Mouse (Mus musculus) spleen, adult 12 weeks (tissue): ENCODE results near the gene BC107364.
"Not testable (repeated sequence)": the region's sequence is repeated elsewhere in the genome, so short reads cannot be mapped to it uniquely, and the experiment has no call there.

Source experiments
- DNase-seq: peaks from one replicate; pipeline ENCODE4 v3.0.0; 2022; ENCODE audit warnings: low spot score

BC107364 gene

DNA sequence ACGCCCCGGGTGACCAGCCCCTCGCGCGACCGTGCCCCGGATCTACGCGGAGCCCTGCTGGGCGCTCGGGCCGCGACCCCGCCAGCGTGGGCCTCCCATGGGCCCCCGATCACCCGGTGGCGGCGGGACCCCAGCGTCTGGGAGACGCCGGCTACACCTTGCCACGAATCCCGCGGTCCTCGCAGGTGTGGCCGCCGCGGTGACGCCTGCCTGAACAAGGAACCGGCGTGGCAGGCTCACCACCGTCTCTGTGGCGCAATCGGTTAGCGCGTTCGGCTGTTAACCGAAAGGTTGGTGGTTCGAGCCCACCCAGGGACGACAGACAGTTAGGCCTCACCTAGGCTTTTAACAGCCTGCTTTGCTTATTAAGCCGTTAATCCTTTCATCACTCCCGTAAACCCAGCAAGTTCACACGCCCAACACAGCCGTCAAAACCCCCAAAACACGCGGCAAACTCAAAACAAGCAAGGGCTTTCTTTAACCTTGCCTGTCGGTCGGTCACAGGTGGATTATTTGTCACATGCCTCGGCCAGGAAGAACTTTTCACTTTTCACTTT is 847 bp downstream of the BC107364 start:
- DNase-seq, result not testable (repeated sequence)

DNA sequence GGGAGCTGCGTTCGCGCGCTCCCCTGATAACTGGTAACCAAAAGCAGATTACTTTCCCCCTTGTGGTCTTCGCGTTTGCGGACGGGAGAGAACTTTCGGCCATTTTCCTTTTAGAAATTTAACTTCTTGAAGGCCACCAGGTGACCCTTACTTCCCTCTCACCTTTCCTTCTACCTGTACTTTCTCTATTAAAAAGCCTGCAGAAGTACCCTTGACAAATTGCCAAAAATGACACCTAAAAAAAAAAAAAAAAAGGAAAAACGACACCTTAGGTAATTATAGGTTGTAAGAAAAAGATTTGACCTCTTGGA is 1.6 kb downstream of the BC107364 start:
- not testable (repeated sequence) for DNase-seq

DNA sequence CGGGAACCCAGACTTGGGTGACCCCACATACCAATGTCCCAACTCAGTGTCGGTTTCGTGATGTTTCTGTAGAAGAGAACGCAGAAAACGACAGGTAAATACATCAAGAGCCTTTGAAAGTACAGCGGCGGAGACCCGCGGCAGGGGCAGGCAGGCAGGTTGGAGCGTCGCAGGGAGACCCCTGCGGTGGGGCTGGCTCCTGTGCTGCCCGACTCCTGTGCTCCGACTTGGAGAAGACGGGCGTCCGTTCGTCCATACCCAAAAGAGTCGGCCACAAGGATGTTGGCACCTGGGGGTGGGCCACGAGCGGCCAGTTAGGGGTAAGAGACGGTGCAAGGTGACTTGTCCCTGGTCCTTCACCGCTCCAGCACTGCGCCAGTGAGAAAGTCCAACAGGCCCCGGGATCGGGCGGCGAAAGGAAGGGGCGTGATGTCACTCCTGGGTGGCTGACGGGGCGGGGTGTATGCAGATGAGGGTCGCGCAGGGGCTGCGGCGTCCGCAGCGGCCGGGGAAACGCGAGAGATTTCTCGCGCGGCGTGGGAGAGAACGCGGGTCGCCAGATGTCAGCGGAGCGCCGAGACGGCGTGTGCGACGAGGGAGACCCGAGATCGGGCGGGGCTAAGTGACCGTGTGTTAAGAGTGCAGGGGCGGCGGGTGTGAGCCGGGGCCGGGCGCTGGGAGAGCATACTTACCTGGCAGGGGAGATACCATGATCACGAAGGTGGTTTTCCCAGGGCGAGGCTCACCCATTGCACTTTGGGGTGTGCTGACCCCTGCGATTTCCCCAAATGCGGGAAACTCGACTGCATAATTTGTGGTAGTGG is 2.1 kb downstream of the BC107364 start:
- DNase-seq, result not testable (repeated sequence)

DNA sequence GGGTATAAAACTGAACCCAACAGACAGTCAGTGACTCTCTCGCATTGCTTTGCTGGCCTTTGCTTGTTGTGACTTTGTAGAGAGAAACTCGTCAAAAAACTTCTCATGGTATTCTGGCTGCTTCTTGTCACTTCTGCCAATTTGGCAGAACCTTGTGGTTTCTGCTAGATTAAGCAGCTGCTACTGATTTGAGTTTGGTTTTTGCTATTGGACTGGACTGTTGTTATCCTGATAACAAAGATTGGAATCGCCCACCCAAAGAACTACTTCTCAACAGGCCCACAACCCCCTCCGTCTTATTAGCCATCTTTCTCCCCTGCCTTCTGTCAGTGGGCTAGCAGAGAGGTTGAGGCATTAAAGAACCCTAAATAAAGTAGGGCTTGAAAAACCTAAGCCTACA is 6.7 kb downstream of the BC107364 start:
- no peak for DNase-seq

DNA sequence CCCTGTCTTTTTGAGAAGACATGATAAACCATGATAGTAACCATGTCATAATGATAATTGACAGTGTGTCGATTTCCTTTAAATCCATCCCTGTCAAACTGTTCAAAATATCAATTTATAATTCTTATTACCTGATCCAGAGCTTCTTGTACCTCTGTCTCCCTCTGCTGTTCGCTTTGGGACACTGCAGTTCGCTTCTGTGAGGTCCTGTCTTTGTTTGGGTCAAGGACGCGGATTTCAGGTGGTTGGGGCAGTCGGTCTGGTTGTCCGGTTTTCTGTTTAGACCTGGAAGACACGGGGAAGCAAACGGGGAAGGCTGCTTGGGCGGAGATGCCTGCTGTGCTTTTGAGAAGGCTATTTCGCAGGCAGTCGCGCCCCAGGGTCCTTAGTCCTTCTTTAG is 11.5 kb downstream of the BC107364 start:
- peak; percentile 52 for DNase-seq

DNA sequence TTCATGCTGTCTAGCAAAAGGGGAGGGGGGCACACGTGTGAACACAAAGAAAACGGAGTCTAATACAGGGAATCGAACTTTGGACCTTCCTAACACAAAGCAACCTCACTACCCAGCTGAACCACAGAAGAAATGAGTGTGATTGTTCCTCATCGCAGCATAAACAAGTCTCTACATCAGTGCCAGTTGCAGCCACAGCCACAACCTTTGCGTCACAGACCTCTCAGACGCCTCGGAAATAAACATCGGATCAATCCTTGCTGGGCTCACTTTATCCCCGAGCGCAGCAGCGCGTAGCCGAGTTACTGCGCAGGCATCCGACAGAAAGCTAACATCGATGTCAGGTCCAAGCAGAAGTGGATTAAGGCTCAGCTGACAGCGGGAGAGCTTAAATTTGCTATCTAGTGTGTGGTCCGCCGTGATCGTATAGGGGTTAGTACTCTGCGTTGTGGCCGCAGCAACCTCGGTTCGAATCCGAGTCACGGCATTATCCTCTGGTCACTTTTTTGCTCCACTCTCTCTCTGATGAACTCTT is 16.5 kb downstream of the BC107364 start:
- DNase-seq, result peak; percentile 20

DNA sequence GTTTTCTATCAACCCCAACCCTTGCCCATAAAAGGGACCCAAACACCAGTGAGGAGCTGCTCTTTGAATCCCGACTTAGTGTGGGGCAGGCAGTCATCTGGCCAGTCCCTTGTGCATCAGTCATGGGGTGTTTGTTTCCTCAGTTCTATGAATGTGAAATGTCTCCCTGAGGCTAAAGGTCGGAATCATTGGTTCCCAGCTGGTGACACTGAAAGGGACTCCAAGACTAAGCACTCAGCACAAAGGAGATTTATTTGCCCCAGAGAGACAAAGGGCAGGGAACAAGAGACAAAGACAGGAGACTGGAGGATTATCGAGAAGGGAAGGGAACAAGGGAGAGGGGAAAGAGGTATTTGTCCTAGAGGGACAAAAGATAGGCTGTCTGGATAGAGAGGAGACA is 19.9 kb downstream of the BC107364 start:
- no peak for DNase-seq

DNA sequence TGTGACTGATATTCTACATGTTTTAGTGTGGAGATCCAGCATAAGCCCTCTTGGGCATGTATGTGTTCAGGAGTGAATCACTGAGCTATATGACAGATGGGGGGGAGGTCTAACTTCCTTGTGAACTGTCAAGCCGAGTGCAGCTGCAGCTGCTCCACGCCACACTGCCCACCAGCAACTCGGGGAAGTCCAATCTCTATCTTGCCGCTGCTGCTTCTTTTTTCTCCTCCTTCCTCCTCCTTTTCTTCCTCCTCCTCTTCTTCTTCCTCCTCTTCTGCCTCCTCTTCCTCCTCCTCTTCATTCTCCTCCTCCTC is 22.3 kb downstream of the BC107364 start:
- DNase-seq, result no peak

DNA sequence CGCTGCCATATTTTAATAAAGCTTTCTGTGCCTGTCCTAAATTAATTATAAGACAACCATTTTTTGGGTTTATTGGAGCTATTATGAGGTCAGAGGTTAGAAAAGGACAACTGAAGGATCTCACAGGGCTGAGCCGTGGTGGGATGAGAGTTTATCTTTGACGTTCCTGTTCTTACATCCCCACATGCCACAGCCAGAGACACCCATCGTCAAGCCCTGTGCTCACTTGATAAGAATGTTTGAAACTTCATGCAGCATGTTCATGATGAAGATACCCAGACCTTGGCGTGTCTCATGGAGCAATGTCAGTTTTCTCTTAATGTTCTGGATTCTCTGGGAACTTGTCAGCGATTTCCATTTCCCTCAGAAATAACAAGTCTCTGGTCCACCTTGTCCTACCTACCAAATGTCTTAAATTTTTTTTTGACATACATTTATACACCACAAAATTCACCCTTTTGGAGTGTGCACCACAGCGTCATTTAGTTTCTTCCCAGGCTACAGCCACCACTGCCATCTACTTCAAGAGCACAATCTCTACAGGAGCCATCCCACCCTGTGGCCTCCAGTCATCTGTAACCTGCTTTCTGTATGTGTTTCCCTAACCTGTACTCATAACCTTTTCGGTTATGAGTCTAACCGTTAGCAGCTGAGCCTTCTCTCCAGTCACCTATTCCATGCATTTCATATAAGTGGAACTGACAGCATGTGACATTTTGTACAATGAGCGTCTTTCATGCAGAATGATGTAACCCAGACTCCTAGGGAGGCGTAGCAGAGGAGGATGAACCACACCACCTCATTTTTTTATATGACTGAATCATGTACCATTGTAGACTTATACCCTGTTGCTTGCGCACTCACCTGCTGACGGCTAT is 22.9 kb downstream of the BC107364 start:
- peak; percentile 30 for DNase-seq

DNA sequence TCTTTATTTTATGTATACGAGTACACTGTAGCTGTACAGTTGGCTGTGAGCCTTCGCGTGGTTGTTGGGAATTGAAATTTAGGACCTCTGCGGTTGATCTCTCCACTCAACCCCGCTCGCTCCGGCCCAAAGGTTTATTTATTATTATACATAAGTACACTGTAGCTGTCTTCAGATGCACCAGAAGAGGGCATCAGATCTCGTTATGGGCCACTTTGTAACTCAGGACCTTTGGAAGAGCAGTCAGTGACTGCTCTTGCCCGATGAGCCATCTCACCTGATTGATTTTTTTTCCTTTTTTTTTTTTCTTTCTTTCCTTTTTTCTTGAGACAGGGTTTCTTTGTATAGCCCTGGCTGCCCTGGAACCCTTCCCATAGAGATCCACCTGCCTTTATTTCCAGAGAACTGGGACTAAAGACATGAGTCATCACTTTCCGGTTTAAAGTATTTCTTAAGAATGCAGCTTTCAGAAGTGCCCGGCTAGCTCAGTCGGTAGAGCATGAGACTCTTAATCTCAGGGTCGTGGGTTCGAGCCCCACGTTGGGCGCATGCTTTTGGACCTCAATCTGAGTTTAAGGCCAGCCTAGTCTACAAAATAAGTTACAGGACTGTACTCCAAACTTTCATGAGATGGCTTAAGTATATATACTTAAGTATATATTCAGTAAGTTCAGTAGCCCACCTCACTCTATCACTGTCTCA is 24.2 kb downstream of the BC107364 start:
- DNase-seq, result peak; percentile 50

DNA sequence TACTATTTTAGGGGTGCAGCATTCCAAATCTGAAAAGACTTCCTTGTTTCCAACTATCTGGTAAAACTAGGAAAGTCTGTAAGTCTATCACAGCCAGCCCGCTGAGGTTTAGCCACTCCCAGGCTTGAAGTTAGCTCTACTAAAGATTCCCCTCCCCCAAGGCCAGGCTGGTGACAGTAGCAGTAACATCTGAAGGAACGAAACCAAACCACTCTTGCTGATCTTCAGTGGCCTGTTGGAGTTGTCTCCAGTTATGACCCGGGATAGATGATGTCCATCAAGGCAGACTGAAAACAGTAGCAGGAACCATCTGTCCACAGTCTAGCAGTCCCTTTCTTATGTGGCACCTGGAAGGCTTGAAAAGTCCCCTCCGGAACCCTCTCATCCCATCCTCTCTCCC is 24.8 kb downstream of the BC107364 start:
- no peak for DNase-seq

DNA sequence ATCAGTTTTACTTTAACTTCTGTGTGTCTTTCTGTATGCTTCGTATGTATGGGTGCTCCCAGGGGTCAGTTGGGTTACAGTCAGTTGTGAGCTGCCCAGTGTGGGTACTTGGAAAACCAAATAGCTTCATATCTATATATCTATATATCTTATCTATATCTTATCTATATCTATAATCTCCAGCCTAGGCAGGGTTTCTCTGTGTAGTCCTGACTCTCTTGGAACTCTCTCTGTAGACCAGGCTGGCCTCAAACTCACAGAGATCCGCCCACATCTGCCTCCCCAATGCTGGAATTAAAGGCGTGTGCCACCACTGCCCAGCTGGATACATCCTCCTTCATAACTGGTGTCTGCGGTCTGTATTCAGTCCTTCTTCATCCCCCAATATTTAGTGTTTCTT is 25.8 kb downstream of the BC107364 start:
- no peak for DNase-seq

DNA sequence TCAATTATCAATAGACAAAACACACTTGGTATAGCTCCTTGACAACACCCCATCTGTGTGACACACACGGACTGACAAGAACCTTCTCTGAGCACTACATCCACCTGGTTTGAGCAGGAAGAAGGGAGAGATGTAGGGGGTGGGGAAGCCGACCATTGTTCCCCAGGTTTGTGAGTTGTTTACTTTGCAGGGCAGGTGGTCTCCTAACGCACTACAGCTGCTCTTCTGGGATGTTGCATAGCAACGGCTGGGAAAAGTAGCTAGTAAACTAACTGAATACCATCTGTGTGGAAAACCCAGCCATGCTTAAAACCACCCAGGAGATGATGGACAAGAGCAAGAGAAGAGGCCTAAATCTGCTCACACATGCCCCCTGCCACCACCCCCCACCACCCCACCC is 27.7 kb downstream of the BC107364 start:
- not testable (repeated sequence) for DNase-seq

DNA sequence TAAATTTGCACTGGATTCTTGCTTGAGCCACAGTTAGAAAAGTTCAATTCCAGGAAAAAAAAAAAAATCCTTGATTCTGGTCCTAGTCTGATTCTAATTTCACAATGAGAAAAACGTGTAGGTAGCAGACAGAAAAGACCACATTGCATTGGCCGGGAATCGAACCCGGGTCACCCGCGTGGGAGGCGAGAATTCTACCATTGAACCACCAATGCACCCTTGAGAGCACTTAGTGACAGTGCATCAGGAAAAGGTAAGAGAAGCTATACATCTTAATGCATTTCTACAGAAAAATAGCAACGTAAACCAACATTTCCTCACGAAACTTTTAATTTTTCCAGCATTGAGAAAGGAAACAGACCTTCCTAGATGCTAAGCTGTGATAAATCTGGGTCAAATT is 28.2 kb downstream of the BC107364 start:
- DNase-seq, result no peak

DNA sequence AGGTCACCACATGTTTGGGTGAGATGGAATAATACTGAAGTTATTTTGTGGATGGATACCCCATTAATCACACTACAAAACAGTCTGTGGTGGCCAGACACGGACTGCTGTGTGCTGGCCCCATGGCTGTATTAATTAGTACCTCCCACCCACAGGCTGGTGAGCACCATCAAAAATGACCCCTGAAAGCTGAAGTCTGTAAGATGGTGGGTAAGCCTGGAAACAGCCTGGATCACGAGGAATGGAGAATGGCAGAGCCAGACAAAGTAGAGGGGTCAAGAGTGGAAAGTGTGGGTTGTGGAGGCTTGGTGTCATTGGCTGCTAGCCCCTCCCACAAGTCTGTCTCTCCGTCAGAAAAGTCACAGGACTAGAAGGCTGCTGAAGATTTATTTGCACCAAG is 31.3 kb downstream of the BC107364 start:
- no peak for DNase-seq

DNA sequence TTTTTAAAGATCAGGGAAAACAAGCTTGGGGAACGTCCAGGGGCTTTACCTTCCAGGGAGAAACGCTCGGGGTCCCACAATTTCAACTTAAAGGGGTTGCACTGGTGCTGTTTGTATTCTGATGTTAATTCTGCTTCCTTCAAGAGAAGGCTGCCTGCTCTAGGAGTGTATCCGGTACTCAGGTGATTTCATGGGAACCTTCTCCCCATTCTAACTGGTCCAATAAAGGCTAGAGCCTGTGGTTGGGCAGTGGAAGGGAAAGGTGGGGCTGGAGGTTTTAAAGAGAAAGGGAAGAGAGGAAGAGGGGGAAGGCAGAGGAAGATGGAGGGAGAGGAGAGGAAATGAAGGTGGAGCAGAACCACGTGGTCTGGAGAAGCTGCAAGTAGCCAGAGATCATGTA is 33.2 kb downstream of the BC107364 start:
- not testable (repeated sequence) for DNase-seq

DNA sequence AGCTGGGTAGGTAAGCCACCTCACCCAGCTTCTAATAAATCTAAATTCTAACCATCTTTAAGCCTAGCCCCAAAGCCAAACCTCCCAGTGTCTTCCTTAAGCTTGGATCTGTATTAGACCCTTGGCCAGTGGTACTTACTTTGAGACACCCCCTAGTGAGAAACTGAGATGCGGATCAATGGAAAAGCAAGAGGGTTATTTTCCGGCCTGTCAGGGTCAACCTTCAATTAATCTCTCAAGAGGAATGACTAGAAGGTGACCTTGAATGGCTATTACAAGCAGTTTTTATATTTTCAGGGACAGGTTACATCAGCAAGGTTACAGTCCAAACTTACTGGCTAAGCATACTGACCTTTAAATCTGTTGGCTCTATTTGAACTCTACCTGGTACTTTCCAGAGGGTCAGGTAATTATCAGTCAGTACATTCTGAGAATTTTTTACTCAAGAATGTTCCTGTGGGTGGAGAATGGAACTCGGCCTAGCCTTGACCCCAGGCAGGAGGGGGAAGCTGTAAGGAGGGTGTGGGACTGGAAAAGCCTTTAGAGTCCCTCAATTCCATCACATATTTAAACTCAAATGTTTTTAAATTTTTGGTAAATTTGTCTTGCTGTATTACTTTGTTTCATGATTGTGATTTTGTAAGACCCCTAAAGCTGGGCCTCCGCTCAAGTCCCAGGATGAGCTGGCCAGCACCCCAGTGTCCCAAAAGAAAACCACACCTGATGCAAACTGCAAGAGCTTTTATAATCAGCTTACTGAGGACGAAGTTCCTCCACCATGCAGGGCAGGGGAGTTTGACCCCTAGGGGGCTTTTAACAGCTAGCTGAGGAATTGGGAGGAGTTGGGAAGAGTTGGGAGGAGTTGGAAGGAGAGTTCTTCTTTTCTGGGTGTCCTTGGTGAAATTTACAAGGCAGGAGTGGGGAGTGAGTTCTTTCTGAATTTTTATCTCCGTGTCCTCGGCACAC is 34.0 kb downstream of the BC107364 start:
- no peak for DNase-seq

DNA sequence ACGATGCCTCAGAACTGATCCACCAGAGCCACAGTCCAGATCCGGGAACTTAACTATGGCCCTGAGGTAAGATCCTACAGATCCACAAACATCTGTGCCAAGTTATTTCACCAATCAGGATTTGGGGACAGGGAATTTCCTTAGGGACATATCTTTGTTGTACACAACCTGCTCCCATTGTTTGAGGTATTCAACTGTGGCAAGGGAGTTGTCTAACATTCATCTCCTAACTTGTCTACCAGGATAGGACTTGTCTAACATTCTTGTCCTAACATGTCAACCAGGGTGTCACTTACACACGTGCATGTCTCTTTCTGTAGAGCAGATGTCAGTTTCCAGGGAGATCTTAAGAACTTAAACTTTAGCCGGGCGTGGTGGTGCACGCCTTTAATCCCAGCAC is 35.5 kb downstream of the BC107364 start:
- no peak for DNase-seq

DNA sequence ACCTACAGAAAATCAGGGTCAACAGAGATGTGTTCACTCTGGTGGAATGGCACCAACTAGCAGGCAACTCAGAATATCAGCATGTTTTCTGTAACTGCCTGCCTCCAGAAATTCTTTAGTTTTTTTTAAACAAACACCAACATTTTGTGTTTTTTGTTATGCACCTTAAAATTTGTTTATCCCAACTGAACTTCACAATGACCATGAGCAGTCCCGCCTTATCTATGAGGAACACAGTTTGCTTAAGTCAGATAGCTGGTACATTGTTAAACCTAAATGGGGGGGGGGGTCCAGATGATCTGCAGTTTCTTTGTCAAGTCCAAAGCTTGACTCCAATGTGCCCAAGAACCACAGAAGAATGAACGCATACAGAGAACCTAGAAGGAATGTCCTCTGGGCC is 36.0 kb downstream of the BC107364 start:
- no peak for DNase-seq

DNA sequence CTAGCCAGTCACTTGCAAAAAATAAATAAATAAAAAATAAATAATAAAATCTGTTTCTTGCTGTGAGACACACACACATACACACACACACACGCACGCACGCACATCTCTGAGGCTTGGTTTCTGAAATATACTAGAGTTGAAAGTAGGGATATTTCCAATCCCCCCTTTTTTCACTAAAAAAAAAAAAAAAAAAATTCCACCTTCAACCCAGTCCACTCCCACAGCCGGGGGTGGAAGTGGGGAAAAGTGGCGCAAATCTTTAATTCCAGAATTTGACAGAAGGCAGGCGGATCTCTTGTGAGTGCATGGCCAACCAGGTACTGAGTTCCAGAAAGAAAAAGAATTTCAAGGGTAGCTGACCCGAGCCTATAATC is 37.2 kb downstream of the BC107364 start:
- DNase-seq, result no peak
